Mouse (Mus musculus) small intestine, adult 2 months (tissue): ENCODE results near the gene A130010J15Rik.

Source experiments
- CTCF ChIP-seq: fragments of 200-500 bp; IDR thresholded peaks from 2 replicates; pipeline ENCODE4 v1.5.1; 2012; ENCODE audit warnings: low read depth, mild to moderate bottlenecking, control low read depth, inconsistent platforms, low read length, moderate library complexity, mixed read lengths; ENCODE audit not compliant: insufficient replicate concordance, insufficient read length; ENCODE audit errors: extremely low read depth
- POLR2A ChIP-seq: fragments of 200-500 bp; IDR thresholded peaks from 2 replicates; pipeline ENCODE4 v1.6.1; 2012; ENCODE audit warnings: low read depth, mild to moderate bottlenecking, control low read depth, inconsistent platforms, low read length, moderate library complexity

DNA sequence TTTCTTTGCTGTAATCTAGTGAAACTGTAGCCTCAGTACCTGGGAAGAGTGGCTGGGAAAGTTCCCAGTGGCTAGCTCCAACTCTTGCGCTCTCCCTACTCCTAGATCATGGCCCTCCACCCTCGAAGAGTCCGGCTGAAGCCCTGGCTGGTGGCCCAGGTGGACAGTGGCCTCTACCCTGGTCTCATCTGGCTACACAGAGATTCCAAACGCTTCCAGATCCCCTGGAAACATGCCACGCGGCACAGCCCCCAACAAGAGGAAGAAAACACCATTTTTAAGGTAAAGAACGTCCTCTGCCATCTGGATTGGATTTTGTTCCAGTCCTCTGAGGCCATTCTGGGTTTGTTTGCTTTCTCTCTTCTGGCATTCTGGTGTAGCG lies 10.7 kb upstream of the A130010J15Rik start:
- TF ChIP-seq CTCF (no peak), POLR2A (no peak)
